Mouse (Mus musculus) kidney, postnatal 14 days (tissue): ENCODE measurements around the gene Ap2s1.

Source experiments
- DNase-seq: peaks from one replicate; pipeline ENCODE4 v3.0.0; 2022; ENCODE audit warnings: mixed read lengths

The Ap2s1 gene

DNA sequence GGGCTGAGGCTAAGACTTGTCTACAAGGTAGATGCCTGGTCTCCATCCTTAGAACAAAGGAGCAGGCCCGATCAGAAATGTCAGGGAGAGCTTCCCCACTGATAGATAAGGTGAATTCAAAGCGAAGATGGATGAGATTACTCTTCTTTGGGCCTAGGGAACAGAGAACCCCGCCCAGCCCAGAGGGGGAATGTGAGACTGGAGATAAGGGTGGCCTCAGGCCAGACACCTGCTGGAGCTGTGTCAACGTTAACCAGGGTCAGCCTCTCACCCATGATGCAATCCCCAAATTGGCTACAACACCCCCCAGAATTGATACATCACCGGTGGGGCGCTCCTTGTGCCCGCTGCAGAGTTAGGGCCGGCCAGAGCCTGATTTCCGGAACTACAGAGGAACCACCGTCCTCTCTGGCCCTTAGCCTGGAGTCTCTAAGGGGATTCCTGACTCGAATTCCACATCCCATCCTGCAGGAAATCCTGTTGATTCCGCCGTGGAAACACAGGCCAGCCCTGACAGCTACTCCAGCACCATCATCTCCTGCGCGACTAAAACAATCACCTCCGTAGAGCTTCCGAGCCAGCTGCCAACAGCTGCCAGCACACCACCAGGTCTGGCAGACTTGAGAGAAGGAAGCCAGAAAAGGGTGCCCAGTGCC, 17.3 kb downstream of the Ap2s1 start:
- peak; percentile 67 for DNase-seq

DNA sequence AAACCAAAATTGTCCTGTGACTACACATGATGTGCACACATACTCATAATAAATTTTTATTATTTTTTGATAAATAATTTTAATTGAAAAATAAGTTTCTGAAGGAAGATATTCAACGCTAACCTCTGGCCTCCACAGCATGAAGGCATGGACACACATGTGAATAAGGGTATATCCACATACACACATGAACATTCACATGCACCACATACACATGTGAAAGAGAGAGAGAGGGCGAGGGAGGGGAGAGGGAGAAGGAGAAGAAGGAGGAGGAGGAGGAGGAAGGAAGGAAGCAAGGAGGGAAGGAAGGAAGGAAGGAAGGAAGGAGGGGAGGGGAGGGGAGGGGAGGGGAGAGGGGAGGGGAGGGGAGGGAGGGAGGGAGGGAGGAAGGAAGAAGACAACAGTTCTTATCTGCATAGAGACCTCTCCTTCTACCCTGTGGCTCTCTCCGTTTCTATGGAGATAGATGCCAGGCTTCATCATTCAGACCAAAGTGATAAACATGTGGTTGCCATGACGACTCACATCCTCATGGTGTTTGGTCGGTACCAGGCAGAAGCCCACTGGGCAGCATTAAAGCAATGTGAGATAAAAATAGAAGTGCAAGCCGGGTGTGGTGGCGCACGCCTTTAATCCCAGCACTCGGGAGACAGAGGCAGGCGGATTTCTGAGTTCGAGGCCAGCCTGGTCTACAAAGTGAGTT, 20.8 kb downstream of the Ap2s1 start:
- no peak for DNase-seq

DNA sequence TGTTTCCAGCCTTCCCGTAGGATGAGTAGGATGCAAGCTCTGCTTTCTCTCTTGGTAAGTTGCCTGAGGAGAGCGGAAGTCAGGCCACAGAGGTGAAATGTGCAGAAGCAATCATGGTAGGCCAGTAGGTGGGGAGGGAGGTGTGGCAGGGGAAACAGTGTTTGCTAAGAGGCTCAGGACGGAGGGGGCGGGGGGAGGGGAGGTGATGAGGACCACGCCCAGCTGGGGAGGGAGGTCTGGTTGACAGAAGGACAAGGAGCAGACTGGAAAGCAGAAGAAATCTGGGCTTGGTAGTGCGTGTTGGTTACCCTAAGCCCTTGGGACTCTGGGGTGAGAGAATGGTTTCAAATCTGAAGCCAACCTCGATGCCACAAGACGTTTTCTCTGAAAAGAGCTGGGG, 22.1 kb downstream of the Ap2s1 start:
- DNase-seq = peak; percentile 67

DNA sequence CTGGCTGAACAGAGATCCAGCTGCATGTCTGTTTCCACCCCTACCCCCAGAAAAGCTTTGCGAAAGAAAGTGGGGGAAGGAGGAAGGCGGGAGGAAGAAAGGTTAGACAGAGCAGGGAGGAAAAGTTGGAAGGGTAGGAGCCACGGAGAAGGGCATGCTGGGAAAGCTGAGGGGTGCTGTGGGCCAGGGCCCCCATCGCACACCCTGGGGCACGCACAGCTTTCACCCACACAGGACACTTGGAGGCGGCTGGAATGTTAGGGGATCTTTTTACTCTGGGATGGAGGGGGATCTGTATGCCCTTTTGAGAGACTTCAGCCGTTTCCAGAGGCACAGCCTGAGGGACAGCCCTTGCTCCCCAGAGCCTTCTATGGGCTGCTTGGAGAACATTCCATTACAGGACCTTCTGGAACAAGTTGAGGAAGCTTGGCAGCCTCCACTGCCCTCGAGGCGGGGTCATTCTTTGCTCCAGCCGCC, 22.8 kb downstream of the Ap2s1 start:
- peak; percentile 84 for DNase-seq

DNA sequence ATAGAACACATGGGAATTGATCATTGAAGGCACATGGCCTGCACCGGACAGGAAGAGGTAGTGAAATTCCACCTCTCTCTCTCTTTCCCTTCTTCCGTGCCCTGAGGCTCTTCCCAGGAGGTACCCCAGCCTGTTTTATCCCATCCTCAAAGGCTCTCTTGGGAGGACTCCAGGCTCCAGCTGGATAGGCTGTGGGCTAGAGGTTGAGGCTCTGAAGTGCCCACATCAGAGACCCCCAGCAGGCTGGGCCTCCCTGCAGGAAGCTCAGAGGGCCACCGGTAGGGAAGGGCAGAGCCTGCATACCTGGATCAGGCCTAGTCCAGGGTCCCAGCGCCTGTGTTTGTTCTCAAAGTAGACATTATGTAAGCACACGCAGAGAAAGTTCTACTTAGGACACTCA, 23.4 kb downstream of the Ap2s1 start:
- DNase-seq = no peak

DNA sequence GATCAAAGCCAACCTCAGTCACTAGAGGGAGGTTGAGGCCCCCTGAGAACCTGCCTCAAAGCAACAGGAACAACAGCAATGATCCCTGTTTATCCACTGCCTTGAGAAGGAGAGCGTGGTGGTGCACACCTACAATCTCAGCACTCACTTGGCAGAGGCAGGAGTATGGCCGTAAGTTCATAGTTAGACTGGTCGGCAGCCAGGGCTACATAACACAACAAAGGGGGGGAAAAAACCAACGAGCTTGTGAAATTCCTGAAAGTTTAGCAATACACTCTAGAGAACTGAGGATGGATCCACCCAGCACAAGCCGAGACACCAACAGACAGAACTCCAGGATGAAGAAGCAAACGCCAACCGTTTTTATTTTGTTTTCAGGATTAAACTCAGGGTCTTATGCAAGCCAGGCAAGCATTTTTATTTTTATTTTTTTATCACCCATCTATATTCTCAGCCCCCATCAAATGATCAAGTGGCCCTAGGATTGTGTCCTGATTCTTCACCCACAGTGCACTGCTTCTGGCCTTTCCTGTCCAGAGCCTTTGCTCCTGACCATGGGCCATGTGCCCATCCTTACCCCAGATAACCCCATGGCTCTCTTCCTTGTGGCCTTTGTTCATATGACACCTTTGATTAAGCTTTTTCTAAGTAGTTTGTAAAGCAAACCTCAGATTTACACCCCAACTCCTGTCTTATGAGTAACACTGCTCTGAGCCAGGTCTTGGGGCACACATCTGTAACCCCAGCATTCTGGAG, 25.4 kb downstream of the Ap2s1 start:
- DNase-seq = no peak

DNA sequence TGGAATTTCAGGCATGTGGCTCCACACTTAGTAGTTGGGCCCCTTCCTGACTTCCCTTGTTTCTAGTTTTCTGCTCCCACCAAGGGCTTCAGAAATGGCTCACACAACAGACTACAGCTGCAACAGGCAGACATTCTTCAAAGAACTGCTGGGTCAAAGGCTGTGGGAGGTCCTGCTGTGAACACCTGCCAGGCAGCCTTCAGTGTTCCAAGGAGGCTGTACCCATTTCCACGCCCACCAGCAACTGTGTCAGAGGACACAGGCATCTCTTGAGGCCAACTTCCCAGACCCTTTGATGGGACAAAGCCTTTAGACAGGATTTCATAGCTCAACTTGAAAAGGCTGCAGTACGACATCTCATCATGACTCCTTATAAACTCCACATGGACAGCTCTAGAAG, 28.2 kb downstream of the Ap2s1 start:
- no peak for DNase-seq

DNA sequence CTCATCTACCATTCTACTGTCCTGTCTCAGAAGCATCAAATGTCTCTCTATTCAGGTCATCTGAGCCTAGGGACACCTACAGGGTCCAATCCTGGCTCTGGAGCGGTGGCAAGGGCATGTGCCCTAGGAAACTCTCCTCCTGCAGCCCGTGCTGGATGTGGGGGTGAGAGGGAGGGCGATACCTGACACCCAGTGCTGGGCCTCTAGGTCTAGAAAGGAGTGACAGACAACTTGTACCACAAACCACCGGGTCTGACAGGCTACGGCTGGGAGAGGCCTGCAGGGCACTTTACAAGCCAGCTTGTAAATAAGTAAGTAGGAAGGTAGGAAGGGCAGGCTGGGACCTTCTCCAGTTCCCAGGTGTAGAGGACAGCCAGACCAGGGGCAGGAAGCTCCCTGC, 37.7 kb downstream of the Ap2s1 start:
- peak; percentile 38 for DNase-seq

DNA sequence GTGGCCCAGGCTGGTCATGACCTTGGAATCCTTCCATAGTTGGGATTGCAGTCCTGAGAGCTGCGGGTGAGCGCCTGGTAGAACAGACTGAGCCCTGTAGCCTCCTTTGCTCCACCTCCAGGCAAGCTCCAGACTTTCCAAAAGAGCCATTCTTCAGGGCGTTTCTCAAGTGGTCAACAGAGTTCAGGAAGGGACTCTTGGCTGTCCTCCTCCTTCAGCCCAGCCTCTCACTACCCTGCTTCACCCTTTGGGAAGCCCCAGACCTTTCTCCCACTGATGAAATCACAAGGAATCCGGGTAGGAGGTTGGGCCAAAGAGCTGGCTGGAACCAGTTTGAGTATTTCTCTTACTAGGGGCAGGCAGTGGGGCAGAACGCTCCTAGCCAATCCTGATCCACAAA, 41.9 kb downstream of the Ap2s1 start:
- peak; percentile 74 for DNase-seq

DNA sequence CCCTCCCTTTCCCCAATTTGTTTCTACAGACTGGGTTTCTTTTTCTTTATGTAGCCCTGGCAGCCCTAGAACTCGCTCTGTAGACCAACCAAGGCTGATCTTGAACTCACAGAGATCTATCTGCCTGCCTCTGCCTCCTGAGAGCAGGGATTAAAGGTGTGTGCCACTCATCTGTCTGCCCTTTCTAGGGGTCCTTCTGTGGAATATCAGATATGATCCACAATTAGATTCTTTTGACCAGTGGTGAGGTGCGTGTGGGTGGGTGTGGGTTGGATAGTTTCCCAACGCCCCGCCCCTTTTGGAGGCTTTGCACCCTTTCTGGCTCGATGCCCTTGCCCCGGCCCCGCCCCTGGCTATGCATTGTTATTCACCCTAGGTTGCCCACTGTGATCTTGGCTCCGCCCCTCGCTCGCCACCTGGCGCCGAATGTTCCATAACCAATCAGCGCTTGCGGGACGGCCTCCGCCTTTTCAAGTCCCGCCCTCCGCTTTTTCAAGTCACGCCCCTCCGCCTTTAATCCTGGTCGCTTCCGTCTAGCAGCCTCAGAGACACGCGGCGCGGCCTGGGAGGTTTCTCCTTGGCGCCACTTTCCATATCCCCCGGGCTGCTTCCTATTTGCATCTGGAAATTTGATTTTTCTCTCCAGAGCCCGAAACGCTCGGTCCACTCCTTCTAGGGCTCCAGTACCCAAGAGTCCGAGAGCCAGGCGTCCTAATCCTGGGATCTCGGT, 42.8 kb downstream of the Ap2s1 start, which contains the start of gene Slc1a5:
Slc1a5 (plus strand) TSS at position 516 of the 730 bp plus-strand sequence.
- peak; percentile 96 for DNase-seq

DNA sequence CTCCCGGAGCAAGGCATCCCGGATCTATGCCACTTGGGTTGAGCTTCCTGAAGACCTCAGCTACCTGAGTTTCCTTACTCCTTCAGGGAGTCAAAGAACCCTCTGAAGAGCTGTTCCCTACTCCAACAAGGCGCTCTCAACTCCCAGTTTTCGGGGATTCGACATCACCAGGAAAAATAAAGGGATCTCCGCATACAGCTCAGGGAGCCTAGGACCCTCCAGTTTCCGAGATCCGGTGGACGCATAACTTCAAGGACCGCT, 43.3 kb downstream of the Ap2s1 start:
- no peak for DNase-seq

DNA sequence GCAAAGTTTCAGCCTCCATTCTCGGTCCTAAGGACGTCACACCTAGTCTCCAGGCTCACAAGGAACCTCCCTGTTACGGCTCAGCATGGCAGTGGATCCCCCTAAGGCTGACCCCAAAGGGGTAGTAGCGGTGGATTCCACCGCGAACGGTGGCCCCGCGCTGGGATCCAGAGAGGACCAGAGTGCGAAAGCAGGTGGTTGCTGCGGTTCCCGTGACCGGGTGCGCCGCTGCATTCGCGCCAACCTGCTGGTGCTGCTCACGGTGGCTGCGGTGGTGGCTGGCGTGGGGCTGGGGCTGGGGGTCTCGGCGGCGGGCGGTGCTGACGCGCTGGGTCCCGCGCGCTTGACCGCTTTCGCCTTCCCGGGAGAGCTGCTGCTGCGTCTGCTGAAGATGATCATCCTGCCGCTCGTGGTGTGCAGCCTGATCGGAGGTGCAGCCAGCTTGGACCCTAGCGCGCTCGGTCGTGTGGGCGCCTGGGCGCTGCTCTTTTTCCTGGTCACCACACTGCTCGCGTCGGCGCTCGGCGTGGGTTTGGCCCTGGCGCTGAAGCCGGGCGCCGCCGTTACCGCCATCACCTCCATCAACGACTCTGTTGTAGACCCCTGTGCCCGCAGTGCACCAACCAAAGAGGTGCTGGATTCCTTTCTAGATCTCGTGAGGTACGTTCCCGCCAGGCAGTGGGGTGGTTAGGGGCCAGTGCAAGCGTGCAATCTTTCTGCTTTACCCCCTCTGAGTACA, 43.8 kb downstream of the Ap2s1 start:
- DNase-seq = peak; percentile 48

DNA sequence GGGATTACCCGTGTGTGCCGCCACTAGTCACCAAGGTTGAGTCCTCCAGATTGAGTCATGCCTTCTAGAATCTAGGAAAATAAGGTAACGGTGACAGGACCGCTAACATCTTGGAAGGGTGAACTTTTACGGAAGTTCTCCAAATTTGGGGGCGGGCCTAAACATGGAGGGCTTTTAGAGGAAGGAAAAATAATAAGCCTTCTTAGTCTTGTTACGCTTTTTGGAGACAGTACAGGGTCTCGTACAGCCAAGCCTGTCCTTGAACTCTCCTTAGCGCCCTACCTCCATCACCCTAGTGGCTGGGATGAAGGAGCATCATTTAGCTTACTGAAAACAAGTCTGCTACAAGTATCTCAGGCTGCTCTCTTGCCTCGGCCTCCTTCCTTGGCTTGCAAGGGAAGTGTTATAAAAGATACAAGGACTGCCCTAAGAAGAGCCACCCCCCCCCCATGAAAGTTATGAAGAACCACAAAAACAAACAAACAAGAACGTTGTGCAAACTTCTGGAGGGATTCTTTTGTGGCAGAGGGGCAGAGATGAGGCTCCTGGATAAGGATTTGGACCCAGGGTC, 44.4 kb downstream of the Ap2s1 start:
- DNase-seq = no peak

DNA sequence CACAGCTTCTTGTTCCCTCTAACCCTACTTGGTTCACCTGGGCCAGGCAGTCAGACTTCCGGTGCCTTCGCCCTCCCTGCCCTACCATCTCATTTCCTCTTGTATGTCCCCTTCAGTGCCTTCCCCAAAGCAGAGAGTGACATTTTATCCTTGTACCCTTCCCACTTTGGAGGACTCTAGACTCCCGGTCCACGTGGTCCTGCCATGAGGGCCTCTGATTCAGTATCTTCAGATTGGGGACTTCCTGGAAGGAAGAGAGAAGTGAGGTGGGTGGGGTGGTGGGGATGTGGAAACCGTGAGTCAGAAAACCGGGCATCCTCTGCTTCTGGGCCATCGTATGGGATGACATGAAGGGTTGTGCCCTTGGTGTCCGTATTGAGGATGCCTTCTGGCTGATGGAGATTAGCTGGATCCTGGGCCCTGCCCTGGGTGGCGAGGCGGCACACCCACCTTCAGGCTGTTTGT, 45.0 kb downstream of the Ap2s1 start:
- peak; percentile 11 for DNase-seq

DNA sequence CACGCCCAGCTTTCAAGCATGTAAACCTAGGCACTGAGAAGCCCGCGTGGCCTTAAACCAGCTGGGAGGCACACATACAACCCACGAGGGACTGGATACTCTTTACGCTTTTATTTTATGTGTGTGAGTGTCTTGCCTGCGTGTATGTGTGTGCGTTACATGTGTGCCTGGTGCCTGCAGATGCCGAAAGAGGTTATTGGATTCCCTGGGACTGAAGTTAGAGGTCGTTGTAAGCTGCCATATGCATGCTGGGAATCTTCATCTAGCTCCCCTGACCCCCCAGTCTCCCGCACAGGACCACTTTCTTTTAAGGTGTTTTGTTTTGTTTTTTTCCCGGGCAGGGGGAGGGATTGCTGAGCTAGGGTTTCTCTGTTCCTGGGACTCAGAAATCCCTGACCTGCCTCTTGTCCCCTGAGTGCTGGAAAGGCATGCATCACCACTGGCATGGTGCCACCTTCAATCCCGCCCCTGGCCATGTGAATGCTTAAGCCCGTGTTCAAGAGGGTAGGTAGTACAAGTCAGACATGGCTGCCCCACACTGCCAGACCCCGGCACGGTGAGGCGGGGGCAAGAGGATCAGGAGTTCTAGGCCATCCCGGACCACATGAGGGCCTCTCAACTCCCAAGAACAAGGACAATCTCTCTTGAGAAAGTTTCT, 45.7 kb downstream of the Ap2s1 start:
- peak; percentile 90 for DNase-seq

DNA sequence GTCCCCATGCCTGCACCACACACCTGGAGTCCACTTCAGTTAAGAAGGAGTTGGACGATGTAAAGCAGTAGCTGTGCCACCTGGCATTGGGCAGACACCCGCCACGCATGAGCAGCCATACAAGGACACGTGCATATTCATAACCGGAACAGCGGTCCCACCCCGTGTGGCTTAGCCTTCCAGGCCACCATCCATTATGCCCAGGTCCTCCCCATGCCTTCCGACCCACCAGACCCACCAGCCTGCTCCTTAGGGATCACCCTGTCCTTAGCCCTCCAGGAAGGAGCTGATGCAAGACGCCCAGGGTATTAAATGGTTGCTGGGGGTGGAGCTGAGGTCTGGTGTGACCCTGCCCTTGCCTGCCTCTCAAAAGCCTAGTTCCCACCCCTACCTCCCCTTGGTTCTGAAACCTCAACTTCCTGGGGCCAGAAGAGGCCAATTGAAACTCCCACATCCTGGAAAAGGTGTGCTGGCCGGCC, 46.3 kb downstream of the Ap2s1 start:
- DNase-seq = peak; percentile 73

DNA sequence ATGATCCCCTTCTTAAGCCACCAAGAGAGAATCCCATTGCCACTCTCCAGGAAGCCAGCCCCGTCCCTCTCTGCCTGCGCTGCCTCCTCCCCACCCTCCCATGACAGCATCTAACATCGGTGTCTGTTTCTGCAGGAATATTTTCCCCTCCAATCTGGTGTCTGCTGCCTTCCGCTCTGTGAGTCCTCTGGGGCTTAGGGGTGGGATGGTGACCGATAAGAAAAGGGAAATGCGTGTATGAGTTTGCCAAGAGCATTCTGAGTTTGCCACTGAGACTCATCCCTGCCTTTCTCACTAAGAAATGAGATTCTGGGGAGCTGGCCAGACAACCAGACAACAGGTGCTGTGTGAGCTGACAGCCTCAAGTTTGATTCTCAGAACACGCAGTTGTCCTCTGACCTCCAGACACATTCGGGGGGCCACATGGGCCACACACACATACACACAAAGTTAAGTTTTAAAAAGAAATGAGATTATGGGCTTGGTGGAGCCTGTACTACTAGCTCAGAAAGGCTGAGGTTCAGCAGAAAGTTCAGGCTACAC, 47.4 kb downstream of the Ap2s1 start:
- DNase-seq = no peak

DNA sequence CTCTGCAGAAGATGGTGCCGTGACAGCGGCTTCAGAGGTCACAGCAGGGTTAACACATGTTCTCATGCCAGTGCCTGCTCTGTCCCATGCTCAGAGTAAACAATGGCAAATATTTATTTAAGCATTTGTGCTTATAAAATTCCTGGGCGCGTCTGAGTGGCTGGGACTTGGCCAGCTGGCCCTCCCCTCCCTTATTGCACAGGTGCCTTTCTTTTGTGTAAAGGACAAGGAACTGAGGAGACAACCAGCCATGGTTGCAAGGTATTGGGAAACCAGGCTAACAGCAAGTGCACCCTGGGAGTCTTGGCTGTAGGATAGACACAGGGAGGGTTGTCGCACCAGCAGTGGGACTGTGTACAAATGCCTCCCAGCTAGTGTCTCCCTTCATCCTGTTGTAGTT, 54.1 kb downstream of the Ap2s1 start:
- DNase-seq = no peak

DNA sequence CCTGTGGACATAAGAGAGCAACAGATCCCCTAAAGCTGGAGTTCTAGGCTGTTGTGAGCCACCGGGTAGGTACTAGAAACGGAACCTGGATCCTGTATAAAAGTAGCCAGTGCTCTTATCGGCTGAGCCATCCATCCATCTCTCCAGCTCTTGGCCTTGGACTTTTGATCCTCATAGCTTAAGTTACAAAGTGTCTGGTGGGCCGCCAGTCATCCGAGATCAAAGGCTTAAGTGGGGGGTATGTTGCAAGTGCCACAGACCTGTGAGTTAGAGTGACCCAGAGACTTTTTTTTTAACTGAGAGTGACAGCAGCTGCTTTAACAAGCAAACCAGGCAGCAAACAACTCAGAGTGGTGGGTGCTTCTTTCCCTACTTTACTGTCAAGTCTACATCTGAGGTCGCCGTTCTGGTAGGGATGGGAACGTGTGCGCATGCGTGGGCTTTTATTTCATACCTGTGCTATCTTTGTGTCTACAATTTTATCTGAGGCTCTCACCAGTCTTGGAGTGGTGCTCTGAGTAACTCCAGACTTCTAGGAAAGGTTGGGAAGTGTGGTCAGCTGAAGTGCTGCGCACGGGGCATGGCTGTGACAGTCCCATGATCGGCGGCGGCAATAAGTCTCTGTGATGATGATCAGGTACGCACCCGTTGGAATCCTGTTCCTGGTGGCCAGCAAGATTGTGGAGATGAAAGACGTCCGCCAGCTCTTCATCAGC, 55.0 kb downstream of the Ap2s1 start:
- no peak for DNase-seq

DNA sequence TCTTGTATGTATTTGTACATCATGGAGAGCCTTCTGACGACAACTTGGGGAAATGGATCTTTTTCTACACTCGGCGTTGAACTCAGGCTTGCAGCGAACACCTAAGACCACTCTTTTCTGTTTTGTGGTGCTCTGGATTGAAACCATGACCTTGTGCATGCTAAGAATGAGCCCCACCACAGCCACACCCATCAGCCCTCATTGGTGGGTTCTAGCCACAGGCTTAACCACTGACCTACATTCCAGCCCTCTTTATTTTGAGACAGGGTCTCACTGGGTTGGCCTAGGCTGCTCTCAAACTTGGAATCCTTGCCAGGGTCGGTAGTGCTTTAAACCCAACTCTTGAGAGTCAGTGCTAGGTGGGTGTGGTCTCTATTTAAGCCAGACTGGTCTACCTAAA, 56.7 kb downstream of the Ap2s1 start:
- no peak for DNase-seq
